Mouse (Mus musculus): ENCODE data around the gene Acap2.

Acap2 gene

DNA sequence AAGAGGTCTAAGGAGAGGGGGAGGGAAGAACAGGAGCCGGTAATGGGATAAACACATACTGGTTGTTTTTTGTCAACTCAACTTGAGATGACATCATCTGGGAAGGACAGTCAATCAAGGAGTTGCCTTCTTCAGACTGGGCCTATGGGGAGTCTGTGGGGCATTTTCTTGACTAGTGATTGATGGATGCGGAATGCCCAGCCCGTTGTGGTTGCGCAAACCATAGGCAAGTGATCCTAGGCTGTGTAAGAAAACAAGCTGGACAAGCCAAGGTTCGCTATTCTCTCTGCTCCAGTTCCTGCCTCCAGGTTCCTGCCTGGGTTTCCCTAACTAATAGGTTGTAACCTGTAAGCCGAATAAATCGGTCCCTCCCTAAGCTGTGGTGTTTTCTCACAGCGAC lies 4.1 kb upstream of the Acap2 start:
- no peak for DNase-seq (ENCODE audit: low spot score in 2 of 2)

DNA sequence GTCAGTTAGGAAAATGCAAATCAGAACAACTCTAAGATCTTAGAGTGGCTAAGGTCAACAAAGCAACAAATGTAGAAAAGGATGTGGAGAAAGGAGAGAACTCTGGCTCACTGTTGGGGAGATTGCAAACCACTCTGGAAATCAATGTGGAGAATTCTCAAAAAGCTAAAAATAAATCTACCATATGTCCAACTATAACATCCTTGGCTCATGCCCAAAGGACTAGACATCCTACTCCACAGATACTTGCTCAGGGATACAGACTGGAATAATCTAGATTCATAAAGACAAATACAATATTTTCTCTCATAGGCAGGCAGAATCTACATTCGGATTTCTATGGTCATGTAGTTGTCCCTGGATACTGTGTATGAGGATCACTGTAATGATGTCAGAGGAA lies 3.2 kb upstream of the Acap2 start:
- DNase-seq (ENCODE audit: low spot score in 2 of 2), result no peak

DNA sequence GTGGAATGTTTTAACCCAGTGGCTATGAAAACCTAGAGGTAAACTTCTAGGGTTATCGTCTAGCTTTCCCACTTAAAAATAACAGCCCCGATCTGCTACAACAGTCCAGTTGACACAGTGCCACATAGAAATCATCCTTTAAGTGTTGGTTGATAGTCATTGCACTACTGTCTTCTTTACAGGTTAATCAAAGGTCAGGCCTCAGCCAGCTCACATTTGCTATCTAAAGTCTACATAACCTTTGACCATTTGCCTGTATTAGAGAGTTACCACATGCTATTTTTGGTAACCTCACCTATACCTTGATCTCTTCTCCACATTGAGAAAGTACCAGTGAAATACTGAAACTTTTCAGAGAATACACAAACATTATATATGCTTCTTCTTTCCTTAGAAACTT lies 659 bp upstream of the Acap2 start:
- DNase-seq (ENCODE audit: low spot score in 2 of 2), result no peak

DNA sequence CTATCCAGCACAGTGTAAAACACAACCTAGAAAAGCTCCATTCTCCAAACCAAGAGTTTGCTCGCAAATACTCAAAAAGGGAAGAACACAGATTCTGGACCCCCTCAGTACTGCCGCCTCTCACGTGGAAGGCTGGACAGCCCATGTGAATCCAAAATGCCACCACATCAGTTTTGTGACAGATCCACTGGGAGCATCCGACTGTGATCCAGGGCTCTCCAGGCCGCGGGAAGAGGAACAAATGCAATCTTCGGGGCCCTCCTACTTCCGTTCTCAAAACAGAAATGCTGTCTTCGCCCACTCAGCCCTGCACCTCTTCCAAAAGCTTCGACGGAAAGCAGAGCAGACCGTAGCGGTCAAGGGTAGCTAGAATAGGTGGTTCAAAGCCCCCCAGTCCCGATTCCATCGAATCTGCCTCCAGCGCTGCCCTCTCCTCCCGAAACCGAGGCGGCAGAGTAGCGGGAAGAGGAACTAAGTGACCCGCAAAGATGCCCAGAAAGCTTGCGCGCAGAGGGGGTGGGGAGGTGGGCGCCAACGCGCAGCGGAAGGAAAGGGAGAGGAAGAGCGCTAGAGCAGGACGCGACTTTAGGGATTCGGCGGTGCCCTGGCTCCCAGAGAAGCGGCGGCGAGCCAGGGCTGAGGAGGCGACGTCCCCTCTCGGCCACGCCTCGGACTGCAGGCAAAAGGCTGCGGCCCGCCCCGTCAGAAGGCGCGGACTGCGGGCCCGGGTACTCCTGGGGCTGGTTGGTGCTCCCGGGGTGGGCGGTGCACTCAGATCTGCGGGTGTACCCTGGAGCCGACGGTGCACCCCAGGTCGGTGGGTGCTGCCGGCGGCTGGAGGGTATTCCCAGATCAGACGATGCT lies 887 bp downstream of the Acap2 start:
- peak; percentile 26 to 38 for DNase-seq (ENCODE audit: low spot score in 2 of 2)

DNA sequence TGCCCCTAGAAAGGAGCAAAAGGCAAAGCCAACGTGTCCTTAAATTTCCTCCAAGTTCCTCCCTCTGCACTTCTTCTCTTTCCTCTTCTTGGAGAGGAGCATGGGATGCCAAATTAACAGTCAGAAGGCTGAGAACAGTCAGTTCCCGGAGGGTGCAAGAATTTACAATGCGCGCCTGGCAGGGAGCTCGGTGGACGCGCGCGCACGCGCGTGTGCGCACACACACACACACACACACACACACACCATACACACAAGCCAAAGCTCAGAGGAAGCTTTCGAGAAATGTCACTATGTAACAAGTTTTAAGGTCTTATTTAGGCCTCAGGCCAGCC lies 1.5 kb downstream of the Acap2 start:
- no peak for DNase-seq (ENCODE audit: low spot score in 2 of 2)

DNA sequence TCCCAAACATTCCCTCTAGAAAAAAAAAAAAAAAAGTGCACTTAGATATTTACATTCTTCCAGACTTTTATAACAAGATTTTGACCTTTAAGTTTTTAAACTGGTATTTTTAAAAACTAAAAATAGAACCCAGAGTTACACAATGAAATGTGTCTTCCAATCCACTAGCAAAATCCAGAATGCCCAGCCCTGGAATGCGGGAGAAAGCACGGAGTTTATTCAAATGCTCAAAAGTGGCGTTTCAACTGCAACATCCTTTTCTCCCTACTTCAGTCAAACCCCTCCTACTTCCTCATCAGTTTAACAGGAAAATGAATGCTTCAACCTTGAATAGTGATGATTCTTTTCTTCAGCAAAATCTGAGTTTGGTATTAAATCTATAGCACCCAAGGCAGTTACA lies 4.1 kb downstream of the Acap2 start:
- no peak for DNase-seq (ENCODE audit: low spot score in 2 of 2)

DNA sequence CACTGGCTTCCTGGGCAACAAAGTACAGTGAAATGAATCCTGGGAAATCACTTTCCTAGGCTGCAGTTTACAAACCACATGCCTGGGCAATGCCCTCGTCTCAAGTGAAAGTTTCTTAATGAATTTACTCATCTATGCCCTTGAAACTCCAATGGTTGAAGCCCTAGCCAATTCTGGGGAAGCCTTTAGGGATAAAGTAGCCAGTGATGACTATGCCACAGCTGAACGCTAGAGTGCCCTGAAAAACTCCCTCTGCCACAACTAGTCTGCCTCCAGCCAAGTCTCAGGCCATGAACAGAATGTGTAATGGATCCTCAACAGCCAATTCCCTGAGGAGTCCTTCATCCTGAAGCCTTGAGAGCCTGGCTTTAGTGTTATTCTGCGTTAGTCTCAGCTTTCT lies 8.5 kb downstream of the Acap2 start:
- DNase-seq (ENCODE audit: low spot score in 2 of 2), result no peak

DNA sequence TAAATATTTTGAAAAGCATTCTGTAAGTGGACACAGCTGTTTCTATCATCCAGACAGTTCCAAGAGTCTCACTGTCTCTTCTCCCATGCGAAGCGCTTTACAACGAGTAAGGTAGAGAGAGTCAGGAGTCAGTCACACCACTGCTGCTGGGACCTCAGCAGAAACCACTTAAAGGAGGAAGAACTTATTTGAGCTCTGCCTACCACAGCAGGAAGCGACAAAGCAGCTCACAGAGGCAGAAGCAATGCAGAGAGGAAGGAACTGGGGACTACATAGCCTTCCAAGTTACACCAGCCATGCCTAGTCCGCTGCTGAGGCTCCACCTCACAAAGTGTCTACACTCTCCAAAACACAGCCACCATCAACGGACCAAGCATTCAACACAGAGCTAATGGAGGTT lies 9.2 kb downstream of the Acap2 start:
- peak in 1 of 2 experiments; percentile 14 for DNase-seq (ENCODE audit: low spot score in 2 of 2)

DNA sequence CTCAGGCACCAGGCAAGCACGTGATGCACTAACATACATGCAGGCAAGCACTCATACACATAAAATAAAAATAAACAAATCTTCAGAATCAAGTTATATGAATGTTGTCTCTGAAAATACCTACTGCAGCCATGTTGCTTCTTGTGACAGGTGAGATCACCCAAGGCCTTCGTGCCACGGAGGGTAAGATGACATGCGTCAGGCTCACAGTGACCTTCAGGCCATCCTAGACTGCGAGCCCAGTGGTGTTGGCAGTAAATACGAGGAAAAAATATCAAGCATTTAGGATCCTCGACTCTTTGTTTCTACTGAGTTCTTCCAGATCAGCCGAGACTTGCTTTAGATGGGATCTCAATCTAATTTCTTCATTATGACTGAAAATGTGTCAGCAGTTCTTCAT lies 10.6 kb downstream of the Acap2 start:
- DNase-seq (ENCODE audit: low spot score in 2 of 2), result no peak

DNA sequence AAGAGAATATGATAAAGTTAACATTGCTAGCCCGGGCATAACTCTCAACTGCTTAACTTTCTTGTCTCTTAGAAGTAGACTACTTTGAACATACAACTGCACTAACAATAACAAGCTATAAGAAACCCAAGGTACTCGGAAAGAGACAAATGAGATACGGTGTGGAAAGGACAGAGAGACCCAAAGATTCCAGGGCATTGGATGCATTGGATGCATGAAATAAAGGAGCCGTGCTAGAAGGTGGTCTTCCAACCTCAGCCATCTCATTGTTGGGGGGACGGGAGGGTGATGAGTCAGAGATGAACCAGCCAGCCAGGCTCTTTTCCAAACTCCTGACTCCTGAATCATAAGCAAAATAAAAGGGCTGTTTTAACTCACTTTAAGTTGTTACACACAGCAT lies 11.8 kb downstream of the Acap2 start:
- DNase-seq (ENCODE audit: low spot score in 2 of 2), result no peak

DNA sequence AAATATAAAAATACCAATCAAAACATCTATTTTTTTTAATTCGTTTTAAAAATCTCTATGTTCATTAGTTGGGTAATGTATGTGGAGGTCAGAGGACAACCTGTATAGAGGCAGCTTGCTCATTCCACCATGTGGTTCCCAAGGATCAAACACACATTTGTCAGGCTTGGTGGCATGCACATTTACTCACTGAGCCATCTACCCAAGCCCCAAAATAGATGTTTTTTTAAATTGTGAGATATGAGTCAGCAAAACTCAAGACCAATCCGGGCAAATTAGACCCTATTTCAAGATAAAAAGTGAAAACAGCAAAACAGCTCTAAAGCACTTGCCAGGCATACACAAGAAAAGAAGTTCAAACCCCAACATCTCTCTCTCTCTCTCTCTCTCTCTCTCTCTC lies 12.2 kb downstream of the Acap2 start:
- no peak for DNase-seq (ENCODE audit: low spot score in 2 of 2)

DNA sequence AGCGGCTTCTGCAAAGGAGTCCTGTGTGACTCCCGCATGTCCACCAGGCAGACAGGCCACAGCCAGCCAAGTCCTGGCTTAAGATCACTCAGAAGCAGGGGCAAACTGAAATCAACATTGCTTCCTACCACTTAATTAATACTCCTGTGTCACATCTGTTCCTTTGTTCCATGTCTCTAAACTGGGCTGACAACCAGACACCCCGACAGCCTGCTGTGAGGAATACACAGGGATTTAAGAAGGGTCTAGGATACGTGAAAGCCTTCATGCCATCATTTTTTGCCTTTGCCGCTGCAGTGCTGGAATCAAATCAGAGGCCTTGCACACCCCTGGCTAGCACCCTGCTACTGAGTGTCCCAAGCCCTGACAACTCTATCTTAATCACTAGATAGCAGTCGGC lies 12.8 kb downstream of the Acap2 start:
- no peak for DNase-seq (ENCODE audit: low spot score in 2 of 2)

DNA sequence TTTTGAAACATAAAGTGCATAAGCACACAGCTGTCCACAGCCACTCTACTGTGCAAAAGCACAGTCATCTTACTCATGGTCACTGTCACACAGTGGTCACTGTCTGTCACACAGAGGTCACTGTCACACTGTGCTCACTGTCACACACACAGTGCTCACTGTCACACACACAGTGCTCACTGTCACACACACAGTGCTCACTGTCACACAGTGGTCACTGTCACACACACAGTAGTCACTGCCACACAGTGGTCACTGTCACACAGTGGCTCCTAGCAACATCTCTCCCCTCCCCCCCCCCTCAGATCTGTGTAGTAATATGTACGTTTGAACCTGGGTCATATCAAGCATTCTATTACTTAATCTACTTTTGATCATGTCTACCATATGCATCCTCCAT lies 13.9 kb downstream of the Acap2 start:
- DNase-seq (ENCODE audit: low spot score in 2 of 2), result no peak

DNA sequence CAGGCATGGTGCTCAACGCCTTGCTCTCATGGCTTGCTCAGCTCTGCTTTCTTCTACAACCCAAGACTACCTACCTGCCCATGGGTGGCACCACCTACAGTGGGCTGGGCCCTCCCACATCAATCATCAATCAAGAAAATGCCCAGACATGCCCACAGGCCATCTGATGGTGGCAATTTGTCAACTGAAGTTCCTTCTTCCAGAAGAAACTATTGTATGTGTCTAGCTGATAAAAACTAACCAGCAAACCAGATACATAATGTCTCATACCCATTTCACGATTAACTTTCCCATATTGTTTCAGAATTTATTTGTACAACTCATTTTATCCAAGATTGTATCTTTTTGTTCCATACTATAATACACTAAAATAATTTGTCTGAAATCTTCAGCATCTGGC lies 15.3 kb downstream of the Acap2 start:
- DNase-seq (ENCODE audit: low spot score in 2 of 2), result no peak

DNA sequence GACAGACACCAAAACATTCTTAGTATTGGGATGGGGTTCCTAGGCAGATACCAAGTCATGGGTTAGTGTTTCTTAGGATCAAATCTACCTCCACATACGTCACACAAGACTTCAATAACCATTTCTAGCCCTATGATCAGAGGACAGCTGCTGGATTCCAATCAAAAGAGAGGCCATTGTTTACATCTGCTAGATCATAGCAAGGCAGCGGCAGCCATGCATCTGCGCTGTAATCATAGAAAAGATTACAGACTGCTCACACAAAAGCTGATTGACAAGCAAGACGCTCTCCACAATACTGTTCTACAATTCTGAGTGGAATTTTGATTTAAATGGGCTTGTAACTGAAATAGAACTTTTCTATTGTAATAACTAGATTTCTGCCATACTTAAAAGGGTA lies 16.3 kb downstream of the Acap2 start:
- DNase-seq (ENCODE audit: low spot score in 2 of 2), result no peak

DNA sequence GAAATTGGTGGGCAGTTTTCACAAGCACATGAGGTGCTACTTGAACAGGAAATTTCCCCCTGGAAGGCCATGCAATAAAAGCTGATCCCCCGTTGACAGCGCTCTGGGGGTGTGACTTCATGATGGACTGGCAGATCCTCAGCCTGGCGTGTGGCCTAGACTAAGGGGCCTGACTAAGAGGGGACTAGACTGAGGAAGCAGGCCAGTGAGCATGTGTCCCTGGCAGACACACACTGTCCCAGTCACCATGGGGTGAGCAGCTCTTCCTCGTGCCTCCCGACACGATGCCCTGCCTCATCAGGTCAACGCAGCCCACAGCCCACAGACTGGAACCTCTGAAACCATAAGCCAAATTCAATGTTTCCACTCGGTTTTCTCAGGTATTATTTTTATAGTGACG lies 18.5 kb downstream of the Acap2 start:
- no peak for DNase-seq (ENCODE audit: low spot score in 2 of 2)

DNA sequence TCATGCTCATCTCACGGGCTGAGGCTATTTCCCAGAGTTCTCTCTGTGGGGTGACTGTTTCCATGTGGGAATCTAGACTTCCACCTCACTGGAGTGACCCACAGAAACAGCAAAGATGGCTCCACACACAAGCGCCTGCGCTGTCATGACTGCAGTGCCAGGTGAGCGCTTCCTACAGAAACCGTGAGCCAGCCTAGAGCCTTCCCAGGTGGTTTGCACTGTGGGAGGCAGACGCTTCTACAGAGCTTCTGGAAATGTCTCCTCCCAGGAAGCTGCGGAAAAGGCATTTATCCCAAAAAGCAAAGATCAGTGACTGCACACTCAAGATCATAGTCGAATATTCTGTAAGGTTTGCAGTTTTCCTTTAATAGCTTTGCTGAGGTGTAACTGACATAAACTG lies 20.2 kb downstream of the Acap2 start:
- DNase-seq (ENCODE audit: low spot score in 2 of 2), result no peak

DNA sequence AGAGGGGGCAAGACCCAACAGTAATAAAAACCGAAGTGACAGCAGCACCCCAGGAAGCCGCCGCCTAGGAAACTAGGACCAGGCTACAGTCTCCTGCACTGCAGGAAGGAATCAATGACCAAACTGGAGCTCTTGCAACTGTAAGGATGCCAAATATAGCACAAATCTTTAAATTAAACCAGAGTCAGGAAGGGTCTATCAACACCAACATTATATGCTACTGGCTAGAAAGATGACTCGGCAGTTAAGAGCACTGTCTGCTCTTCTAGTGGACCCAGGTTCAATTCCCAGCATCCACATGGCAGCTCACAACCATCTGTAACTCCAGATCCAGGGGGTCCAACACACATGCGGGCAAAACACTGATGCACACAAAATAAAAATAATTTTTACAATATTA lies 21.7 kb downstream of the Acap2 start:
- DNase-seq (ENCODE audit: low spot score in 2 of 2), result no peak

DNA sequence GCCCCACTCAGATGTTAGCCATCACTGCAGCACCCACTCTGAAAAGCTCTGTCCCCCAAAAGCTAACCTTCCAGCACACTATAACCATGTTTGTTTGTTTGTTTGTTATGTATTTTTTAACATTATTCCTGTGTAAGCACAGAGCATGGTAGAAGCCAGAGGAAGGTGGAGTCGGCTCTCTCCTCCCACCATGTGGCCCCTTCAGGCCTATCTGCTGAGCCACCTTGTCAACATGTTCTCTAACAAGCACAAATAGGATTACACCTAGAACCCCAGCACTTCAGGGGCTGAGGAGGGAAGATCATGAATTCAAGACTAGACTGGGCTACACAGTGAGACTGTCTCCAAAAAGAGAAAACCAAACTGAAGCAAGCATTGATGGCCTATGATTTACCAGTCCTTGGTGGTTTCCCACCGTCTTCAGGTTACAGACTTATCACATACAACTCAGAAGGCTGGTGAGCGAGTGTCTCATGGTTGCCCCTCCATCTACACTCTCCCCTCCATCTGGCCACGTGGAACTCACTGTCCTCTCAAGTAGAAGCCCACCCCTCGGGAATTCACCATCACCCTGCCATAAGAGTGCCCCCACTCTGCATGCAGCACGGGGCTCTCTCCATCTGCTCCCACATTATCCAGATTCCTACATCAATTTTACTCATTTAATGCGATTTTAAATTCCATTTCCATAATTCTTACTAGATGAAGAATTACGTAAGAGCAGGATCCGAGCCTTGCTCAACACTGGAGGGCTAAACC lies 26.0 kb downstream of the Acap2 start:
- DNase-seq (ENCODE audit: low spot score in 2 of 2), result no peak

DNA sequence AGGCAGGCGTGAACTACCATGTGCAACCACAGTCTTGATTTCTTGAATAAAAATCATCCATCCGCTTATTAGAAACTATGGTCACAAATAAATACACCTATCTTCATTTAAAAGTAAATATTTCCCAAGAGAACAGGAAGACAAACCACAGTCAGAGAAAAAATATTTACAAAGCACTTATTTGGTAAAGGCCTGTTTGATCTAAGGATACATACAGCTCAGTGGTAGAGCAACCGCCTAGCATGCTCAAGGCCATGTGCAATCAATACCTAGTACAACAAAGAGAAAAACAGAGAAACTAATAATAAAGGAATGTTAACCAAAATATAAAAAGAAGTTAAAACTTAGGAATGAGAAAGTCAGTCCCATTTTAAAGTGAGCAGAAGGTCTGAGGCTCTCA lies 28.8 kb downstream of the Acap2 start:
- no peak for DNase-seq (ENCODE audit: low spot score in 2 of 2)

DNA sequence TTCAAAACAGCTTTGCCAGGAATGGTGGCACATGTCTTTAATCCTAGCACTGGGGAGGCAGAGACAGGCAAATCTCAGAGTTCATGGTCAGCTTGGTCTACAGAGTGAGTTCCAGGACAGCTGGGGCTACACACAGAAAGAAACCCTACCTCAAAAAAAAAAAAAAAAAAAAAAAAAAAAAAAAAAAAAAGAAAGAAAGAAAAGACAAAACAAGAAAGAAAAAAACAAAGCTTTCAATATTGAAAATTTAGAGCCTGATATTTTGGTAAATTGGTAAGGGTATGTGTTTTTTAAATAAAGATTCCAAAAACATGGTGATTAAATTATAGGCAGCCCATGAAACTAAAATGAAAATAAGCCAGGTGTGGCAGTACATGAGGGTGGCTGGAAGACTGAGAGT lies 29.6 kb downstream of the Acap2 start:
- DNase-seq (ENCODE audit: low spot score in 2 of 2), result no peak

DNA sequence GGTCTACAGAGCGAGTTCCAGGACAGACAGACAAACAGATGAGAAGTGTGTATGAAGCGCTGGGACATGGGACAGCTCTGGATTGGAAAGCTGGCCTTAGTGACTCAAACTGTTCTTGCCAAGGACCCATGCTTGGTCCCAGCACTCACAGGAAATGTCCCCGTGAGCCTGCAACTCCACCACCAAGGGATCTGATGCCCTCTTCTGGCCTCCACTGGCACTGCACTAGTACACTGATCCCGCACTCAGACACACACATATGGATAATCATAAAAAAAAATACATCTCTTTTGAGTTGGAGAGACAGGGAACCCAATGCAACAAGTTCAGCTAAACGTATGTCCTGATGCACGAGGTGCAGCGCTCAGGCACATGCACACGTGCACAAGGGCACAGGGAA lies 30.7 kb downstream of the Acap2 start:
- DNase-seq (ENCODE audit: low spot score in 2 of 2), result no peak

DNA sequence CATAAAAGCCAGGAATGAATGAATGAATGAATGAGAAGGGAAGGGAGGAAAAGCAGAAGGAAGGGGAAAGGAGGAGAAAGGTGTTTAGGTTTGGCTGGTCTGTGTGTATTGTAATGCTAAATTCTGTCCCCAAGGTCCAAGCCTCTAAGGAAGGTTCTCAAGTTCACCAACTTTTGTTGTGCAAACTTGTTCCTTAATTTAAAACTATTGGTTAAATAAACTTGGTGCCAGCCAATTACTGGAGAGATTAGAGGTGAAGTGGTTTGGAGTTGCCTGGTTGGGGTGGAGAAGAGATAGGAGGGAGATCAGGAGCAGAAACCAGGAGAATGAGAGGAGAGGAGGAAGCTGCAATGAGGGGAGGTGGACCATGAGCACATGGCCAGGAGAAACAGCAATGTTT lies 31.4 kb downstream of the Acap2 start:
- DNase-seq (ENCODE audit: low spot score in 2 of 2), result no peak

DNA sequence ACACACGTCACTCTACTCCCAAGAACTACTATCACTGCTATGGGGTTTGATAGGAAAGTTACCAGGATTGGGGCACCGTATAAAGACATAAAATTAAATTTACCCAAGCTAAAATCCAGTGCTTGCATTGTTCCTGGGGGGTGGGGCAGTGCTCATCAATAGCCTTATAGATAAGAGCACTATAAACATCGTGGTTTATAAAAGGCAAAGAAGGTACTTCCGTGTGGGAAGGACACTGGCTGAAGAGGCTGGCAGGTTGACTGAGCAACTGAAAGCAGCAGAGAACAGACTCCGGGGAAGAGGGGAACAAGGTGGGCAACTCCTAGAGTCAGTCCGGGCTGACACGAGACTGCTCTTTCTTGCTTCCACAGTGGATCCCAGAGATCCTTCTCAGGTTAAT lies 33.1 kb downstream of the Acap2 start:
- DNase-seq (ENCODE audit: low spot score in 2 of 2), result no peak
